Mouse (Mus musculus): ENCODE data around the gene Dctpp1. TPM values are rescaled to one million over a fixed set of nuclear protein-coding genes. Genes with fewer than 3 reads are reported as not detected.

Dctpp1 gene
- polyA plus RNA-seq, 2 experiments = 62.2 to 104 TPM

DNA sequence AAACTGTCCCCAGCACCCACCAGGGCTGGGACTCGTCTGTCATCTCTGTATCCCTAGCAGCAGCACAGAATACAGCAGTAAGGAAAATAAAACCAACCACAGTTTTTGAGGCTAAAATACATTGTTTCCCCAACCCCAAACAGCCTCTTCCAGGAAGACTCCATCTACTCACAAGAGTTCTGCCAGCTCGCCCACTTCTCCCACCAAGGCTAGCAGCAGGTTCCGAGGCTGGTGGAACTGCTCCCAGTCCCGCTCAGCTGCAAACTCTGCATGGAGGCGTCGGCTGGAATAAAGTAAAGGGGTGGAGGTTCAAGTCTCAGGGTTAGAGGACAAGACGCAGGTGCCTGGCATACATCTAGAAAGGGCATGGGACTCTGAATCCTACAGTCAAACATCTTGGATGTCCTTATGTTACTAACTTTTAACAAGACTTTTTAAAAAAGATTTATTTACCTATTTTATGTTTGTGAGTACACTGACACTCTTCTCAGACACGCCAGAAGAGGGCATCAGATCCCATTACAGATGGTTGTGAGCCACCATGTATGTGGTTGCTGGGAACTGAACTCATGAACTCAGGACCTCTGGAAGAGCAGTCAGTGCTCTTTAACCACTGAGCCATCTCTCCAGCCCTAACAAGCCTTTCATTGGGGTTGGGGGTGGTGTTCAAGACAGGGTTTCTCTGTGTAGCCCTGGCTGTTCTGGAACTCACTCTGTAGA, 1.2 kb downstream of the Dctpp1 start:
- H3K4me2 ChIP-seq (ENCODE audit: low read depth) = peak overlapping the region; percentile 98
- peaks cover 35 to 42% of the 10 kb centered on the region in 2 experiments for H3K4me1 ChIP-seq (replicated peaks; ENCODE audit: control insufficient read depth in 2 of 2, insufficient read depth in 2 of 2, low read length in 1 of 2)
- no peak for ATAC-seq (ENCODE audit: insufficient read depth)
- no peaks in the 10 kb centered on the region for H3K9me3 ChIP-seq (ENCODE audit: control insufficient read depth, low read length)
- no peak overlapping the region for H3K27ac ChIP-seq
- H3K4me3 ChIP-seq (ENCODE audit: insufficient read depth in 1 of 2, low read depth in 2 of 2, low read length in 2 of 2) = peak overlapping the region; percentile 66 to 77
- WGBS (ENCODE audit: insufficient replicate concordance) = 56% methylated on average over 8 of the region's 8 CpGs
- no peaks in the 10 kb centered on the region for H3K27me3 ChIP-seq (ENCODE audit: control insufficient read depth, insufficient read depth, low read length)
- DNase-seq (ENCODE audit: low read depth in 3 of 3, low spot score in 3 of 3) = no peak
- TF ChIP-seq CTCF (IDR thresholded peaks at IDR 0.05; ENCODE audit: low read depth) = peak; percentile 31
- no peak for TF ChIP-seq EP300 (IDR thresholded peaks at IDR 0.05; ENCODE audit: low read depth)
- H3K36me3 ChIP-seq (replicated peaks; ENCODE audit: control insufficient read depth, insufficient read depth, low read depth) = no peaks in the 10 kb centered on the region
- H3K9ac ChIP-seq (replicated peaks) = no peak overlapping the region

- Histone ChIP-seq H3K4me1 (replicated peaks; ENCODE audit: control insufficient read depth in 2 of 2, insufficient read depth in 2 of 2, low read length in 1 of 2) (peaks cover 22 to 33% of the 10 kb centered on the region in 2 experiments), H3K27ac (no peak overlapping the region), H3K9ac (replicated peaks) (no peak overlapping the region)
Observed at GRCm38 (mm10) chr7:127256518-127256917, 4.0 kb downstream of the Dctpp1 start.

DNA sequence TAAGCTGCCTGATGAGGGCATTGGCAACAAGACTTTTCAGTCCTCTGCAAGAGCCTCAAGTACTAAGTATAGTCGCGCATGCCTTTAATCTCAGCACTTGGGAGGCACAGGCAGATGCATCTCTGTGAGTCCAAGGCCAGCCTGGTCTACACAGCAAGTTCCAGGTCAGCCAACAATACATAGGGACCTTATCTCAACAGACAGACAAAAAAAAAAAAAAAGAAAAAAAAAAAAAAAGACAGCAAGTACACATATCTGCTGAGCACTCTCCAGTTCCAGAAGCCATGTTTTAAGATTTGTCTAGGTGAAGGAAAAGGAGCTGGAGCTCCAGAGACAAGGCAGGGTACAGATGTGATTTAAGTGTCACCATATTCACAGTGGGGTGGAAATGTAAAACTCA, 4.5 kb downstream of the Dctpp1 start:
- 33% methylated on average over 2 of the region's 2 CpGs for WGBS (ENCODE audit: insufficient replicate concordance)
- Histone ChIP-seq H3K4me2 (ENCODE audit: low read depth) (no peak overlapping the region), H3K4me3 (ENCODE audit: insufficient read depth in 1 of 2, low read depth in 2 of 2, low read length in 2 of 2) (no peak overlapping the region), H3K27me3 (ENCODE audit: control insufficient read depth, insufficient read depth, low read length) (no peaks in the 10 kb centered on the region), H3K9me3 (ENCODE audit: control insufficient read depth, low read length) (no peaks in the 10 kb centered on the region), H3K27ac (no peak overlapping the region), H3K9ac (replicated peaks) (no peak overlapping the region), H3K36me3 (replicated peaks; ENCODE audit: control insufficient read depth, insufficient read depth, low read depth) (no peaks in the 10 kb centered on the region), H3K4me1 (replicated peaks; ENCODE audit: control insufficient read depth in 2 of 2, insufficient read depth in 2 of 2, low read length in 1 of 2) (peaks cover 16 to 28% of the 10 kb centered on the region in 2 experiments)
- TF ChIP-seq EP300 (IDR thresholded peaks at IDR 0.05; ENCODE audit: low read depth) (no peak), CTCF (IDR thresholded peaks at IDR 0.05; ENCODE audit: low read depth) (no peak)
- ATAC-seq (ENCODE audit: insufficient read depth) (no peak), DNase-seq (ENCODE audit: low read depth in 3 of 3, low spot score in 3 of 3) (no peak)

More at GRCm38 (mm10) chr7:127256518-127256917, 4.0 kb downstream of the Dctpp1 start:
- no peak overlapping the region for H3K4me2 ChIP-seq (ENCODE audit: low read depth)
- H3K36me3 ChIP-seq (replicated peaks; ENCODE audit: control insufficient read depth, insufficient read depth, low read depth) = no peaks in the 10 kb centered on the region
- no peaks in the 10 kb centered on the region for H3K27me3 ChIP-seq (ENCODE audit: control insufficient read depth, insufficient read depth, low read length)
- no peak for TF ChIP-seq EP300 (IDR thresholded peaks at IDR 0.05; ENCODE audit: low read depth)
- TF ChIP-seq CTCF (IDR thresholded peaks at IDR 0.05; ENCODE audit: low read depth) = no peak
- ATAC-seq (ENCODE audit: insufficient read depth) (no peak), DNase-seq (ENCODE audit: low read depth in 3 of 3, low spot score in 3 of 3) (no peak)
- 78% methylated on average over 5 of the region's 5 CpGs for WGBS (ENCODE audit: insufficient replicate concordance)
- H3K4me3 ChIP-seq (ENCODE audit: insufficient read depth in 1 of 2, low read depth in 2 of 2, low read length in 2 of 2) = no peak overlapping the region
- H3K9me3 ChIP-seq (ENCODE audit: control insufficient read depth, low read length) = no peaks in the 10 kb centered on the region

GRCm38 (mm10) chr7:127255008-127255407, 5.5 kb downstream of the Dctpp1 start:
- ATAC-seq (ENCODE audit: insufficient read depth) = no peak

More at GRCm38 (mm10) chr7:127255008-127255407, 5.5 kb downstream of the Dctpp1 start:
- TF ChIP-seq EP300 (IDR thresholded peaks at IDR 0.05; ENCODE audit: low read depth) (no peak), CTCF (IDR thresholded peaks at IDR 0.05; ENCODE audit: low read depth) (no peak)
- no peak for DNase-seq (ENCODE audit: low read depth in 3 of 3, low spot score in 3 of 3)
- Histone ChIP-seq H3K9ac (replicated peaks) (peak overlapping the region; percentile 78), H3K4me2 (ENCODE audit: low read depth) (peak overlapping the region; percentile 92), H3K4me3 (ENCODE audit: insufficient read depth in 1 of 2, low read depth in 2 of 2, low read length in 2 of 2) (peak overlapping the region in 1 of 2 experiments; percentile 64; a peak in 2 of 4 replicates), H3K9me3 (ENCODE audit: control insufficient read depth, low read length) (no peaks in the 10 kb centered on the region), H3K36me3 (replicated peaks; ENCODE audit: control insufficient read depth, insufficient read depth, low read depth) (no peaks in the 10 kb centered on the region), H3K27ac (peak overlapping the region; percentile 89), H3K27me3 (ENCODE audit: control insufficient read depth, insufficient read depth, low read length) (no peaks in the 10 kb centered on the region), H3K4me1 (replicated peaks; ENCODE audit: control insufficient read depth in 2 of 2, insufficient read depth in 2 of 2, low read length in 1 of 2) (peaks cover 14 to 27% of the 10 kb centered on the region in 2 experiments)
- 13% methylated on average over 4 of the region's 4 CpGs for WGBS (ENCODE audit: insufficient replicate concordance)
